Mouse (Mus musculus) cortical plate, adult 2 months (tissue): ENCODE results near the gene Pfkfb3. TPM values are rescaled to one million over a fixed set of nuclear protein-coding genes. Genes with fewer than 3 reads are reported as not detected.
"Not testable (repeated sequence)": the region's sequence is repeated elsewhere in the genome, so short reads cannot be mapped to it uniquely, and the experiment has no call there.

Experiments
- H3K27ac ChIP-seq: fragments of 200-500 bp; 2 replicates; pipeline ENCODE4 v1.5.1; 2012; ENCODE audit warnings: low read length, control low read depth, inconsistent platforms; ENCODE audit not compliant: insufficient read depth
- H3K4me1 ChIP-seq: fragments of 200-500 bp; 2 replicates; pipeline ENCODE4 v1.6.1; 2011; ENCODE audit warnings: low read length; ENCODE audit not compliant: control insufficient read depth, insufficient read depth
- H3K4me3 ChIP-seq: fragments of 200-500 bp; 2 replicates; pipeline ENCODE4 v1.5.1; 2011; ENCODE audit warnings: mild to moderate bottlenecking, low read length, control low read depth; ENCODE audit not compliant: insufficient read depth
- CTCF ChIP-seq: fragments of 200-500 bp; IDR thresholded peaks from 2 replicates; pipeline ENCODE4 v1.5.1; 2011; ENCODE audit warnings: mild to moderate bottlenecking, control low read depth, low read length; ENCODE audit not compliant: insufficient read depth; ENCODE audit errors: extremely low read depth
- POLR2A ChIP-seq: fragments of 200-500 bp; IDR thresholded peaks from 2 replicates; pipeline ENCODE4 v1.6.1; 2011; ENCODE audit warnings: mild to moderate bottlenecking, low read length, control low read depth; ENCODE audit not compliant: insufficient read depth; ENCODE audit errors: extremely low read depth
- polyA plus RNA-seq: library from polyadenylated mRNA; depleted of rRNA; stranded (reverse); fragments of >200 nt; gene quantifications from 2 replicates; pipeline ENCODE4 v1.2.3, GENCODE M21; 2012

The Pfkfb3 gene
- polyA plus RNA-seq, 1 experiment = 20.6 TPM

DNA sequence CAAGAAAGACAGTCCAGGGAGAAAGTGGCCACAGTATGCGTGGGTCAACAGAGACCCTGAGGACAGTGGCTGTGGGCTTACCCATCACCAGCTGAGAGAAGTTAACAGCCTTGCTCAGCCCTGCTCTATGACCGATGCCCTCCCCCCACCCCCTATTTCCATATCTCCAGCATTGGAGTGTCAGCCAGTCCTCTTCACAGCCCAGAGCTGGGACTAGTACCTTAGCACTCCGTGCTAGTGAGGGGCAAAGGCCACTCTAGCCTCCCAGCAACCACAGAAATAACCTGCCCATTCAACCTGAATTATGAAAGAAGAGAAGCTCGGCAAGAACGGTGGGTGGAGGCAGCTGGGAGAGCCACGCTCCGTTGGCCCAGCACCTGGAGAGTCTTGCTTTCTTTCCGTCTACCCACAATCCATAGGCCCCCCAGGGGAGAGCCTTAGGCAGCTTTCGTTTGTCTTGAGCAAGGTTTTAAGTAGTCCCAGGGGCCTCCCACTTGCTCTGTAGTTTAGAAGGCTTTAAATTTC is 1.5 kb downstream of the Pfkfb3 start:
- H3K4me3 ChIP-seq = 0 out of 2 replicates have a peak overlapping the region, but pooled peaks have one; percentile 79
- TF ChIP-seq POLR2A (no peak), CTCF (no peak)
- H3K27ac ChIP-seq = no peak overlapping the region

DNA sequence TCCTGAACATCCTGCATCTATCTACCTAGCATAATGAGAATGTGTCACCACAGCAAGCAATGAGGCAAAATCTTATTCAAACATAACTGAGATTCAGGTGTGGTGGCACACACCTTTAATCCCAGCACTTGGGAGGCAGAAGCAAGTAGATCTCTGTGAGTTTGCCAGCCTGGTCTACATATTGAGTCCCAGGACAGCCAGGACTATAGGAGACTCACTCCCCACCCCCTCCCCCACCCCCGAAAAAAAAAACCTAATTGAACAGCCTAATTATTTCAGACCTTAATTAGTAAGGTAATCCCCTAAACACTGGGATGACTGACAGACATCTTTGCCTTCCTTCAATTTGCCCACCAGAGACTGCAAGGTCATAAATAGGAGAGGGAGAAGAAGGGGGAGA is 2.2 kb downstream of the Pfkfb3 start:
- H3K4me3 ChIP-seq = no peak overlapping the region
- H3K27ac ChIP-seq = no peak overlapping the region
- TF ChIP-seq POLR2A (no peak), CTCF (no peak)
- H3K4me1 ChIP-seq = no peaks in the 10 kb centered on the region

More for the DNA sequence above, 1.5 kb downstream of the Pfkfb3 start:
- no peaks in the 10 kb centered on the region for H3K4me1 ChIP-seq

DNA sequence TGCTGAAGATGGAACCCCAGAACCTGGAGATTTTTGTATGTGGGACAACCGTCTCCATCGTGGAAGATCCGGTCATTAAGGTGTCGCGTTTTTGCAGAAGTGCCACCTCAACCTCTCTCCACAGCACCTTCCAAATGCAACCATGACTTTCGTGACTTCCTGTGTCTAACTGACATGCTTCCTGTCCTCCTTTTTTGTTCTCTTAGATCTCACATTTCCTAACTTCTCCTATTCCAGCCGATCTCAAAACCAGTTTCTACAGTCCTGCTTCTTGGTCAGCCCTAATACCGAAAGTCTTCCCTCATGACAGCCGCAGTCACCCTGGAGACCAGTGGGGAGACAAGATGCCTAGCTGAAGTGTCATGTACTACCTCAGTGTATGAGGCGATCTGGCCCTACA is 5.4 kb downstream of the Pfkfb3 start:
- Histone ChIP-seq H3K4me3 (no peak overlapping the region), H3K4me1 (no peaks in the 10 kb centered on the region), H3K27ac (no peak overlapping the region)
- TF ChIP-seq POLR2A (no peak), CTCF (no peak)

DNA sequence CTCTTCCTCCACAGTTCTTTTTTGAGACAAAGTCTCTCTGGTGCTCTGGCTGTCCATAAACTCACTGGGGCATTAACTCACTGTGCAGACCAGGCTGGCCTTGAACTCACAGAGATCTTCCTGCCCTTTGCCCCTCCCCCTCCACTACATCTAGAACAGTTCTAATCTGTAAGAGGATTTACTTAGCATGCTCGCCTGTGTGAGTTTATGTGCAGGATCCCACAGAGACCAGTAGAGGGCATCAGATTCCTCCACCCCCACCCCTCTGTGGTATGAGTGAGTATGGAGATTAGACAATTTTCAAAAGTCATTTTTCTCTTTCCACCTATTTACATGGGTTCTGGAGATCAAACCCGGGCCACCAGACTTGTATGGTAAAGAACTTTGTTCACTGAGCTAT is 6.3 kb downstream of the Pfkfb3 start:
- no peaks in the 10 kb centered on the region for H3K4me1 ChIP-seq
- TF ChIP-seq POLR2A (no peak), CTCF (peak; percentile 21; the same call in 1 of the 2 replicates)
- H3K27ac ChIP-seq = no peak overlapping the region
- H3K4me3 ChIP-seq = no peak overlapping the region

DNA sequence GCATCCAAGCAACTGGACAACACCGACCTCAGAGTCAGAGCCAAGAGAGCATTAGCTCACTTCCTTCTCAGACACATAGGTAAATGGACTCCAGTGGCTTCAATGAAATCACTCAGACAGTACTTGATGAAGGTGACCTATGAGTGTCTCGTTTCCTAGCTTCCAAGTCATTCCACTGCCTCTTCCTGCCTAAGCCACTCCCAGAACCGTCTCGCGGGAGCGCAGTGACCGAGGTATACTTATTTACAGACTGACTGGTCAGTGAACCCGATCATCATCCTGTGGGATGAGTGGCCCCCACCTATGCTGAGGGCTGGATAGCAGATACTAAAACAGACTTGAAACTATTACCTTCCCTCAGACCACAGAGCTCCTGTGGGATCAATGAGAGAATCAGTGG is 7.8 kb downstream of the Pfkfb3 start:
- TF ChIP-seq POLR2A = no peak
- TF ChIP-seq CTCF = no peak
- Histone ChIP-seq H3K4me3 (no peak overlapping the region), H3K27ac (no peak overlapping the region), H3K4me1 (no peaks in the 10 kb centered on the region)

DNA sequence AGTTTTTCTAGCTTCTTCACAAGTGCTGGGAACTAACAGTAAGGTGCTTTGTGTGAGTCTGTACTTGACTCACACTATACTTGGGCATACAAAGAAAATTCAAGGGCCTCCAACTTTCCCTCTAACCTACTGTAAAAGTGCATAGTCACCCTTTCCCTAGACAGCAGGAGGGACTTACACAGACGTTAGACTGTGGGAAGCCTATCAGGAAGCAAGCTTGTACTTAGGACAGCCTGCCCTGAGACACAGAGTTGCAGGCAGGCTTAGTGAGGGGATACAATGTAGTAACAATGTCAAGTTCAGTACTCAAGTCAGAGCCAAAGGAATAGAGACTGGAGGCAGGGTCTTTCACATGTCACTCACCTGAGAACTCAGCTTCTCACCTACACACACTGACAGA is 8.5 kb downstream of the Pfkfb3 start:
- Histone ChIP-seq H3K4me3 (no peak overlapping the region), H3K27ac (no peak overlapping the region), H3K4me1 (no peaks in the 10 kb centered on the region)
- TF ChIP-seq POLR2A = no peak
- no peak for TF ChIP-seq CTCF

DNA sequence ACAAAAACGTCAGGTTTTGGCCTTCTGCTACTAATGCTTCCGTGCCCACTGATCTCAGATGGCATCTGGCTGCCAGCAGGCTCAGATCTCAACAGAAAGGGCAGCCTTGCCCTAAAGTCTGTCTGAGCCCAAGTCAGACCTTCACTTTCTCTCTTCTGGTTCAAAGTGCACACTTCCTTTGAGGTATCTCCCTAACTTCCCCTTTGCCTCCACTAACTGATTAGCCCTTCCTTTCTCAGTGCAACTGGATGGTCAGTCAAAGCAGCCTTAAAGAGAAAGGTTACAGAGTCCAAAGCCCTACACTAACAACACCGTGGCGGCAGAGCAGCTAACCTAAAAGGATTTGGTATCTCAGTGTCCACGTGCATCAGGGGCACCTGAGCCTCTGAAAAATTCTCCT is 9.5 kb downstream of the Pfkfb3 start:
- TF ChIP-seq POLR2A = no peak
- no peak for TF ChIP-seq CTCF

DNA sequence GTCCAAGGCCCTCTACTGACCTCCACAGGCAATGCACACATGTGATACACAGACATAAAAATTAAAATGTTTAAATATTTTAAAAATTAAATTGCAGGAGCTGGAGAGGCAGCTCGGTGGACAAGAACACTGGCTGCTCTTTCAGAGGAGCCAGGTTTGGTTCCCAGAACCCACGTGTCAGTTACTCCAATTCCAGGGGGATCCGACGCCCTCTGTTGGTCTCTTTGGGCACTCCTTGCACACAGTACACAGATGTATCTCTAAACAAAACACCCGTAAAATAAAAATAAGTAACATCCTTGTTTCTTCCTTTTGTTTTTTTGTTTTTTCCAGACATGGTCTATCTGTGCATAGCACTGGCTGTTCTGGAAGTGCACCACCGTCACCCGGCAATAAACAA is 10.7 kb downstream of the Pfkfb3 start:
- no peak overlapping the region for H3K4me3 ChIP-seq
- no peak for TF ChIP-seq POLR2A
- no peak for TF ChIP-seq CTCF
- no peaks in the 10 kb centered on the region for H3K4me1 ChIP-seq
- no peak overlapping the region for H3K27ac ChIP-seq

More for the DNA sequence above, 9.5 kb downstream of the Pfkfb3 start:
- no peaks in the 10 kb centered on the region for H3K4me1 ChIP-seq
- no peak overlapping the region for H3K4me3 ChIP-seq
- H3K27ac ChIP-seq = no peak overlapping the region

DNA sequence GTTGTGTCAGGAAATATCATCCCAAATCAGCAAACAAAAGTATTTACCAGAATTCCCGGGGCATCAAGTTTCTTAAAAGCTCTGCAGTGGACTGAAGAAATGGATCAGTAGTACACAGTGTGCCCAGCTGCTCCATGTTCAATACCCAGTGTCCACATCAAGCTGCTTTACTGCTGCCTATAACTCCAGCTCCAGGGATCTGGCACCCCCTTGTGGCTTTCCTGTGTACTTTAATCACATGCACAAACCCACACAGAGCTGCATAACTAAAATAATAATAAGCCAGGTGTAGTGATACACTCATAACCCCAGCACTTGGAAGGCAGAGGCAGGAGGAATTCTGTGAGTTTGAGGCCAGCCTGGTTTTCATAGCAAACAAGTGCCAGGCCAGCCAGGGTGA is 11.2 kb downstream of the Pfkfb3 start:
- Histone ChIP-seq H3K27ac (no peak overlapping the region), H3K4me3 (no peak overlapping the region), H3K4me1 (no peaks in the 10 kb centered on the region)
- TF ChIP-seq POLR2A (no peak), CTCF (peak; percentile 77)

DNA sequence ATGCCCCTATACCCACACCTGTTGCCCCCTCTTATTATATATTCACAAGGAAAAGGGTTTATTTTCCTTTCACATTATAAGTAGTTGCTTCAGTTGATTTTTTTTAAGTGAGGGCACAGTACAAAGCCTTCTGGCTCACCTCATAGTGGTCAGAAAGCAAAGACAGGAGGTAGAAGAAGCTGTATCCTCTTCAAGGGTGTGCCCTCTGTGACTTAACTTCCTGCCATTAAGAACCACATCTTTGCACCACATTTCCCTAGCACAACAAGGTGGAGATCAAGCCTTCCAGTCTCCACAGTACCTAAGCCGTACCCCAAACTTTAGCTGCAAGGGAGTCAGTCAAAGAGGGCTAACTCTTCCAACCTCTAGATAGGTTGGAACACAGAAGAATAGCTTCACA is 11.8 kb downstream of the Pfkfb3 start:
- TF ChIP-seq POLR2A (no peak), CTCF (no peak)
- Histone ChIP-seq H3K4me3 (no peak overlapping the region), H3K4me1 (no peaks in the 10 kb centered on the region), H3K27ac (no peak overlapping the region)

DNA sequence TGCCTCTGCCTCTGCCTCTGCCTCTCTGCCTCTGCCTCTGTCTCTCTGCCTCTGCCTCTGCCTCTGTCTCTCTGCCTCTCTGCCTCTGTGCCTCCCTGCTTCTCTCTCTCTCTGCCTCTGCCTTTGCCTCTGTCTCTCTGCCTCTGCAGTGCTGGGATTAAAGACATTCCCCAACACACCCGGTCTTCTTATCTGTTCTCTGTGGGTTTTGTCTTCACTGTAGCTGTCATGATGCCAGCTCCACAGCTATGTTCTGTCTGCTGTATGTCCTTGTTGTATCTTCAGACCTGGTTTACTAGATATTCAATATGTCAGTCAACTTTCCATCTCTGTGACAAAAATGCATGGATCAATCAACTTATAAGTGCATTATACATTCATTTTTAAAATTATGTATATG is 12.3 kb downstream of the Pfkfb3 start:
- not testable (repeated sequence) for H3K27ac ChIP-seq, H3K4me3 ChIP-seq, H3K4me1 ChIP-seq
